Mouse (Mus musculus): ENCODE measurements around the gene Wrb.

GRCm38 (mm10) chr16:96191531-96192506 lies 46.6 kb downstream of the Wrb start, which contains the start of gene Lca5l:
- TF ChIP-seq FLI1 (IDR thresholded peaks at IDR 0.05; ENCODE audit: low read length) (no peak), GATA1 (IDR thresholded peaks at IDR 0.05; ENCODE audit: borderline replicate concordance, low read length) (no peak)

Data from megakaryocyte, embryonic 14.5 days (primary cell).